Mouse (Mus musculus) spleen, postnatal 36 days (tissue): ENCODE measurements around the gene Pgap3.
"Not testable (repeated sequence)": the region's sequence is repeated elsewhere in the genome, so short reads cannot be mapped to it uniquely, and the experiment has no call there.

ENCODE experiments used
- DNase-seq, 2 experiments: peaks; one replicate each; pipeline ENCODE4 v3.0.0; 2022; ENCODE audit warnings: low spot score in 2 of 2, mixed read lengths in 1 of 2

Gene Pgap3

GRCm38 (mm10) chr11:98383261-98384030, 16.8 kb downstream of the Pgap3 start, which contains the start of gene Tcap:
TSS of gene Tcap (plus strand) at chr11:98383811.
- DNase-seq: no peak

- DNase-seq: not testable (repeated sequence)
Measured at GRCm38 (mm10) chr11:98382405-98382804, 17.9 kb downstream of the Pgap3 start.

- no peak for DNase-seq
Measured at GRCm38 (mm10) chr11:98381651-98382050, 18.6 kb downstream of the Pgap3 start.

GRCm38 (mm10) chr11:98380106-98380505, 20.2 kb downstream of the Pgap3 start:
- no peak for DNase-seq

- no peak for DNase-seq
Measured at GRCm38 (mm10) chr11:98379379-98379778, 20.9 kb downstream of the Pgap3 start.

GRCm38 (mm10) chr11:98377787-98378186, 22.5 kb downstream of the Pgap3 start:
- DNase-seq: no peak

GRCm38 (mm10) chr11:98376756-98377155, 23.5 kb downstream of the Pgap3 start:
- no peak for DNase-seq

GRCm38 (mm10) chr11:98374266-98374665, 26.0 kb downstream of the Pgap3 start:
- DNase-seq: no peak

GRCm38 (mm10) chr11:98373244-98373643, 27.0 kb downstream of the Pgap3 start:
- no peak for DNase-seq

- peak in 1 of 2 experiments; percentile 56 for DNase-seq
Measured at GRCm38 (mm10) chr11:98372406-98372805, 27.9 kb downstream of the Pgap3 start.

GRCm38 (mm10) chr11:98371556-98372240, 28.6 kb downstream of the Pgap3 start:
- DNase-seq: no peak

GRCm38 (mm10) chr11:98370588-98370987, 29.7 kb downstream of the Pgap3 start:
- no peak for DNase-seq

- DNase-seq: no peak
Measured at GRCm38 (mm10) chr11:98369337-98369736, 31.0 kb downstream of the Pgap3 start.

GRCm38 (mm10) chr11:98367863-98368186, 32.5 kb downstream of the Pgap3 start:
- no peak for DNase-seq

GRCm38 (mm10) chr11:98367171-98367862, 33.0 kb downstream of the Pgap3 start:
- no peak for DNase-seq

GRCm38 (mm10) chr11:98366290-98366689, 34.0 kb downstream of the Pgap3 start:
- DNase-seq: peak; percentile 25 to 30

- DNase-seq: no peak
Measured at GRCm38 (mm10) chr11:98364410-98364809, 35.9 kb downstream of the Pgap3 start.

GRCm38 (mm10) chr11:98363817-98364216, 36.5 kb downstream of the Pgap3 start:
- DNase-seq: no peak

- DNase-seq: no peak
Measured at GRCm38 (mm10) chr11:98360866-98361521, 39.3 kb downstream of the Pgap3 start.

- DNase-seq: peak; percentile 92 to 95
Measured at GRCm38 (mm10) chr11:98358161-98359083, 41.9 kb downstream of the Pgap3 start, which contains the start of gene Stard3. TSS of gene Stard3 (plus strand) at chr11:98358368.
